Mouse (Mus musculus): Measurements from ENCODE around the gene Aldh3b1. TPM values are rescaled to one million over a fixed set of nuclear protein-coding genes. Genes with fewer than 3 reads are reported as not detected.
"Not testable (repeated sequence)": the region's sequence is repeated elsewhere in the genome, so short reads cannot be mapped to it uniquely, and the experiment has no call there.

Aldh3b1 gene
- total RNA-seq (2017): 54.5 to 74.4 TPM (median 57.2 TPM) in 3 replicates

DNA sequence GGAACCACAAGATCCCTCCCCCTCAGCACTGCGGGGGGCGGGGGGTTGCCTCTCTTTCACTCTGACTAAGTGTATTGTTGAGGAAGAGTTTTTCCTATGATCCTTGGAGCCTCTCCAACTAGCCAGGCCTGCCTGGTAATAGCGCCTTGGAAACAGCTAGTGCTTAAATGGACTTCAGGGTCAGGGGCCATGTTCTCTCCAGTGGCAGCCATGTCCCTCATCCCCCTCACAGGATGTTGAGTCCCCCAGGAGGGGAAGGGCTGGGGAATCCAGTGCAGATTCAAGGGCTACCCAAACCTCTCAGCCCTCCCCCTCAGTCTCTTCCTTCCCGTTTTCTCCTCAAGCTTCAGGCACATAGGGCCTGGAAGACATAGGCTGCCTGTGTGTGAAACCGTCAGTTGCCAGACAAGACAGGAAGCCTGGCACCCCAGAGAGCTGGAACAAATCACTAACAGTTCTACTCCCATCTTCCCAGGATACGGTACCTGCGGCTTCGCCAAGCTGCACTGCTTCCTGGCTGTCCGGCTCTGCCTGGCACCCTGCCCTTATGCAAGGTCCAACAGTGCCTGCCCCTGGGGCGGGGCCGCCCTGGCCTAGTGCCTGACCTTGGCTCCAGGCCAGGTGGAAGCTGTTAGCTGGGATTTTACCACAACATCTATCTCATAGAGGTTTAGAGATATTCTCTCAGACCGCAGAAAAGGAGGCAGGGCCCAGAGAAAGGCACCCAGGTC lies at the start of gene Aldh3b1:
Gene Aldh3b1, minus strand, starts transcription at position 598 of the 731 bp plus-strand sequence.
- ATAC-seq (replicated peaks; ENCODE audit: insufficient number of reproducible peaks, low FRiP score, low TSS enrichment, poor library complexity, severe bottlenecking): peak; percentile 49; the same call in 1 of the 2 replicates

DNA sequence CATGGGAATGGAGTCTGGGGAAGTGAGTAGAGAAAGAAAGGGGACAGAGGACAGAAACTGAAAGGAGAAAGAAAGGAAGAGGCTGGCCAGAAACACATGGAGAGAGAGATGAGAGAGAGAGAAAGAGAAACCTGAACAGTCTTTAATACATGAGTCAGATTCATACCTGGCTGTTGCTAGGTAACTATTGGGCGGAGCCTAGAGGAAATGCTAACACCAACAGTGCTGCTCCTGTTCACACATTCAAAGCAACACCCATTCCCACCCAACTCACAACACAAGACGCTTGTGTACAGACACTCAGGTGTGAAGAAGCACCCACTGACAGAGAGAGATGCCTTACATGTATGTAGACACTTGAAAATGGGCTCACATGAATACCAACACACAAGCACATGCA lies 46.3 kb upstream of the Aldh3b1 start:
- ATAC-seq (replicated peaks; ENCODE audit: insufficient number of reproducible peaks, low FRiP score, low TSS enrichment, poor library complexity, severe bottlenecking): no peak

DNA sequence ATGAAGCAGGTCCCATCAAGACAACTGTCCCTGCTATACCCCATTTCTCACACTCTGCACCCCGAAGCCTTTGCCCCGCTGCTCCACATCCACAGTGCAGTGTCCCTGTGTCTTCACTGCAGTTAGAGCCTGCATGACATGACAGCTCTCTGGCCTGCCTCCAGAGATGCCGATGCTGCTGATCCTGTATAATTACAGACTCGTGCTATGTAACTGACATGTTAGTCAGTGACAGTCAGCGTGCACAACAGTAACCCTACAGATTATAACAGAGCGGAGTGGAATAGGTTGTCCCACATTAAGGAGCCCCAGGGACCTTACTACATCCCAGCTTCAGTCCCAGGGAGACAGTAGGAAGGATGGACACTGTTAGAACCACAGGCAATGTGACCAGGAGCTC lies 45.0 kb upstream of the Aldh3b1 start:
- not testable (repeated sequence) for ATAC-seq (replicated peaks; ENCODE audit: insufficient number of reproducible peaks, low FRiP score, low TSS enrichment, poor library complexity, severe bottlenecking)

GRCm38 (mm10) chr19:3972229-3972628 lies 42.6 kb upstream of the Aldh3b1 start, which contains the start of gene Aldh3b2:
TSS of gene Aldh3b2 (plus strand) at chr19:3972328.
- ATAC-seq (replicated peaks; ENCODE audit: insufficient number of reproducible peaks, low FRiP score, low TSS enrichment, poor library complexity, severe bottlenecking): no peak

DNA sequence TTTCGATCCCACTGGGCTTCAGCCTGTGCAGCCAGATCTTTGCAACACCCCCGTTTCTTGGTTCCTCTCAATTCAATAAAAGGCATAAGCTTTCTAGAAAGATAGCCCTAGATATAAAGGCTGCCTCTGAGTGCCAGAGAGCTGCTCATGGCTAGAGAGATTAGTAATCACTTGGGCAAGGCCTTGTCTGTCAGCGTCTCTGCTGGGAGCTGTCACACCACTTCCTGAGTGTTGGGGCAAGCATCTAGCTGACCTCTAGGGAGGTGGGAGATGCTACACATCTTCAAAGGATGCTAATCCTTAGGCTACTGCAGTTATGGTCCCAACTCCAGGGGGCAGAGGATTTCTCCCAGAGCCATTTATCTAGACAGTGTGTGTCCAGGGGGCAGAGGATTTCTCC lies 37.6 kb upstream of the Aldh3b1 start:
- ATAC-seq (replicated peaks; ENCODE audit: insufficient number of reproducible peaks, low FRiP score, low TSS enrichment, poor library complexity, severe bottlenecking): no peak

DNA sequence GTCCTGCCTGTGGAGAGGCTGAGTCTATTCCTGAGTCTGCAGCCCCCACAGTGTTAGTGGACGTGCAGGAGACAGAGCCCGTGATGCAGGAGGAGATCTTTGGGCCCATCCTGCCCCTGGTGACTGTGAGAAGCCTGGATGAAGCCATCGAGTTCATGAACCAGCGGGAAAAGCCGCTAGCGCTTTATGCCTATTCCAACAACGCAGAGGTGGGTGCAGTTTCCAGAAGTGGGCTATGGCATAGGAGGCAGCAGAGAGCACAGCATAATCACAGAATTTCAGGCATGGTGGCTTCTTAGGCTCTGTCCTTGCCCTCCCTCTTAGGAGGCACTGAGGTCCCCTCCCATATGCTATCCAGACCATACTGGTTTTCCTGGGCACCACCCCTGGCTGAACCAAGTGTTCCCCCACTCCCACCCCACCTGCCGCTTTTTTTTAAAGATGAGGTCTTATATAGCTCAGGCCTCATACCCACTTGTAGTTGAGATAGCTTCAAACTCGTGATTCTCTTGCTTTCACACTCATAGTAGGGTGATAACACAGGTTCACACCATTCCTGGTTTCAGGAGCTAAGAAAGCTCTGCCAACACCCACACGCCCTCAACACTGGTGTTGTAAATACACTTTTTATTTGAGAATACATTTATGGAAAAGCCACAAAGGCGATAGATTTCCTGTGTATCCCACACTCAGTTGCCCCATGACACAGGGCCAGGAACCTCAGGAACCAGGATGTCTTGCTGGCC lies 36.9 kb upstream of the Aldh3b1 start:
- ATAC-seq (replicated peaks; ENCODE audit: insufficient number of reproducible peaks, low FRiP score, low TSS enrichment, poor library complexity, severe bottlenecking): no peak

DNA sequence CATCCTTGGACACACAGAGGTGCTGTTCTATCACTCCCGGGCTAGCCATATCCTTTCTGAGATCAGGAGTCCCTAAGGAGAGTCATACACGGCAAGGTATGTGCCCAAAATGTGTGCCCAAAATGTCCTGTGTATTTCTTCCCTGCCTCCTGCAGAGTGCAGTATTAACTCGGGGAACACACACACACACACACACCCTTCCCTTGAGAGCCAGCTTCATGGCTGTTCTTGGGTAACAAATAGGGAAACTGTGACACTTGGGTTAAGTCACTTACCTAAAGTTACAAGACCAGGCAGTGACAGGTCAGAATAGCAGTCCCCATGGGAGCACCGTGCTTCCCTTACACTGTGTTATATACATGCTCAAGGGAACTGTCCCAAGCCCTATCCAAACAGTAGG lies 34.4 kb upstream of the Aldh3b1 start:
- ATAC-seq (replicated peaks; ENCODE audit: insufficient number of reproducible peaks, low FRiP score, low TSS enrichment, poor library complexity, severe bottlenecking): no peak

DNA sequence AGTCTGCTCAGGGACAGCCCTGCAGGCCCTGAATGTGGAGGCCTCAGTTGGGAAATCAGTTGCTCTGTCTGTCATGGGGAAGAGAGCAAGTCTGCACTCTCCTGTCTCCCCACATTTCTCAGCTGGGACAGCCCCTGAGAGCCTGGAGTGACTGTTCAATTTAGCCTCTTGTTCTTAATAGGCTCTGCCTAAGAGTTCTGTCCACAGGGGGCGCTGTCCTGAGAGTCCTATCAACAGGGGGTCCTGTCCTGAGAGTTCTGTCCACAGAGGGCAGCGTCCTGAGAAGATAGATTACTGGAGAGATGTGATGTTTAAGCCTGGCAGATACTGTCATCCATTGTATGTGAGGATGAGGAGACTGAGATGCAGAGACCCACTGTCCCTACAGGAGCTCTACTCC lies 32.9 kb upstream of the Aldh3b1 start:
- no peak for ATAC-seq (replicated peaks; ENCODE audit: insufficient number of reproducible peaks, low FRiP score, low TSS enrichment, poor library complexity, severe bottlenecking)

DNA sequence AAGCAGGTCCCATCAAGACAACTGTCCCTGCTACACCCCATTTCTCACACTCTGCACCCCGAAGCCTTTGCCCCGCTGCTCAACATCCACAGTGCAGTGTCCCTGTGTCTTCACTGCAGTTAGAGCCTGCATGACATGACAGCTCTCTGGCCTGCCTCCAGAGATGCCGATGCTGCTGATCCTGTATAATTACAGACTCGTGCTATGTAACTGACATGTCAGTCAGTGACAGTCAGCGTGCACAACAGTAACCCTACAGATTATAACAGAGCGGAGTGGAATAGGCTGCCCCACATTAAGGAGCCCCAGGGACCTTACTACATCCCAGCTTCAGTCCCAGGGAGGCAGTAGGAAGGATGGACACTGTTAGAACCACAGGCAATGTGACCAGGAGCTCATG lies 32.2 kb upstream of the Aldh3b1 start:
- ATAC-seq (replicated peaks; ENCODE audit: insufficient number of reproducible peaks, low FRiP score, low TSS enrichment, poor library complexity, severe bottlenecking): not testable (repeated sequence)

DNA sequence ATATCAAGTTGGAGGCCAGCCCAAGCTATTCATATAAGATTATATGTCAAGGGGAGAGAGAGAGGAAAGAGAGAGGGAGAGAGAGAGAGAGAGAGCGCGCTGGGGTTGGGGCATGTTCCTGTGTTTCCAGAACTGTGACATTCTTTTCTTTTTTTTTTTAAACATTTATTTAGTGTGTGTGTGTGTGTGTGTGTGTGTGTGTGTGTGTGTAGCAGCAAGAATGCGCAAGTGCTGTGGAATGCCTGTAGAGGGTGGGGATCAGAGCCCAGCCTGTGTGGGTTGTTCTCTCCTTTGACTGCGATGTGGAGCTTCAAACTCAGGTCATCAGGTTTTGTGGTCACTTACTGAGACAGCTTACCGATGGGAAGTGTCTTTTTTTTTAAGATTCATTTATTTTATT lies 30.6 kb upstream of the Aldh3b1 start:
- no peak for ATAC-seq (replicated peaks; ENCODE audit: insufficient number of reproducible peaks, low FRiP score, low TSS enrichment, poor library complexity, severe bottlenecking)

DNA sequence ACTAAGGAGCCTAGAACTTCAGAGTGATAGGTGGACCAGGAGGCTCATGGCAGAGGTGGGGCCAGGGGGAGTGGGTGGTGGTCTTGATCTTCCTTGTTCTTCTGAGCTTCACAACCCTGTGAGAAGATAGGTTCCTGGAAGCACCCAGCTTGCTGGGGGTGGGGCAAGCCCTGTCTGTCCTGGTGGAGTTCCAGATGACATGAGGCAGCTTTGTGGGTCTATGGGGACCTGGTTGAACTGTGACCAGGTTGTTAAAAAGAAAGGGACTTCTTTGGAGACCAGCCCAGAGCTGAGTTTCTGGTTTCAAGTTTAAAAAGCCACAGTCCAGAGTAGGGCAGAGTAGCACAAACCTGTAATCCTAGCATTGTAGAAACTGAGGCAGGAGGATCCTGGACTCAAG lies 29.4 kb upstream of the Aldh3b1 start:
- no peak for ATAC-seq (replicated peaks; ENCODE audit: insufficient number of reproducible peaks, low FRiP score, low TSS enrichment, poor library complexity, severe bottlenecking)

- no peak for ATAC-seq (replicated peaks; ENCODE audit: insufficient number of reproducible peaks, low FRiP score, low TSS enrichment, poor library complexity, severe bottlenecking)
Measured at GRCm38 (mm10) chr19:3958470-3958869, 28.9 kb upstream of the Aldh3b1 start, which contains the start of gene Aldh3b3. TSS of gene Aldh3b3 (plus strand) at chr19:3958645.

- ATAC-seq (replicated peaks; ENCODE audit: insufficient number of reproducible peaks, low FRiP score, low TSS enrichment, poor library complexity, severe bottlenecking): not testable (repeated sequence)
Measured at GRCm38 (mm10) chr19:3957296-3958036, 27.9 kb upstream of the Aldh3b1 start.

DNA sequence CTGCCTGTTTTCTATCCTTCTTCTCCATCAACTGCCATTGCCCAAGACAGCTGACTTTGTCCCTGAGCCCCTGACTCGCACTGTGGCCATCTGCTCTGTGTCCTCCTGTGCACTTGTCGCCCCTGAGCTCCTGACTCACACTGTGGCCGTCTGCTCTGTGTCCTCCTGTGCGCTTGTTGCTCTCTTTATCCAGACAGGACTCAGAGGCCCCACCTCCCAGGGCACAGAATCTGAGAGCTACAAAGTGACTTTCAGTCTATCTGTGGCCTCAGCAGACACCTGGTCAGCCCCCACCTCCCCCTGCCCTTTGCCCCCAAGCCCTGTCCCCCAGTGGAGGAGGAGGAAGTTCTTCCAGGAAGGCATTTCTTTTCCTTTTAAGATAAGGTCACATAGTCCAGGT lies 26.2 kb upstream of the Aldh3b1 start:
- no peak for ATAC-seq (replicated peaks; ENCODE audit: insufficient number of reproducible peaks, low FRiP score, low TSS enrichment, poor library complexity, severe bottlenecking)

DNA sequence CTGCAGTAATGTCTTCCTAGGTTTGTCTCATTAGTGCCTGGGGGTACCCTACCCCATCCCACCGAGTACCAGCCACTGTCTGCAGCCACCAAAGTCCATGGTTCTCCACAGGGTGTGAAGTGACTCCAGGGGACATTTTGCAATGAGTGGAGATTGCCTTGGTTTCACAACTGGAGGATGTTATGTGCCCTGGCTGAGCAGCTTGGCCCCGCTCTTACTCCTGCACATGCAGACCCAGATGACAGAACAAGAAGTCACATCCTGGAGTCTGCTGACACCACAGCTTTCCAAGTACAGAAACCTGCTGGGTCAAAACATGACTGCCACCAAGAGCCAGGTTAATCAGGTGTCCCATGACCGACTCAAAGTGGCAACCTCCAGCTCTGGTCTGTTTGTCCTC lies 25.4 kb upstream of the Aldh3b1 start:
- ATAC-seq (replicated peaks; ENCODE audit: insufficient number of reproducible peaks, low FRiP score, low TSS enrichment, poor library complexity, severe bottlenecking): no peak

- no peak for ATAC-seq (replicated peaks; ENCODE audit: insufficient number of reproducible peaks, low FRiP score, low TSS enrichment, poor library complexity, severe bottlenecking)
Measured at GRCm38 (mm10) chr19:3952099-3952498, 22.5 kb upstream of the Aldh3b1 start.

GRCm38 (mm10) chr19:3951461-3951860 lies 21.9 kb upstream of the Aldh3b1 start:
- no peak; the same call in 1 of the 2 replicates for ATAC-seq (replicated peaks; ENCODE audit: insufficient number of reproducible peaks, low FRiP score, low TSS enrichment, poor library complexity, severe bottlenecking)

- ATAC-seq (replicated peaks; ENCODE audit: insufficient number of reproducible peaks, low FRiP score, low TSS enrichment, poor library complexity, severe bottlenecking): no peak
Measured at GRCm38 (mm10) chr19:3950331-3950730, 20.7 kb upstream of the Aldh3b1 start.

DNA sequence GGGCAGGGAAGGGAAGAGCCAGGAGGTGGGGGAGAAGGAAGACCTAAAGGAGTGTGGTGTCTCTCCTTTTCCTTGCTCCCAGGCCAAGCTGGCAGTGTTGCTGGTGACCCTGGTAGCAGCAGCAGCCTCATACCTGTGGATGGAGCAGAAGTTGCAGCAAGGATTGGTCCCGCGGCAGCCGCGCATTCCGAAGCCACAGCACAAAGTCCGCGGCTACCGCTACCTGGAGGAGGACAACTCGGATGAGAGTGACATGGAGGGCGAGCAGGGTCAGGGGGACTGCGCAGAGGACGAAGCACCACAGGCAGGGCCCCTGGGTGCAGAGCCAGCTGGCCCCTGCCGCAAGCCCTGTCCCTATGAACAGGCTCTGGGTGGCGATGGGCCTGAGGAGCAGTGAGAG lies 18.9 kb upstream of the Aldh3b1 start:
- no peak for ATAC-seq (replicated peaks; ENCODE audit: insufficient number of reproducible peaks, low FRiP score, low TSS enrichment, poor library complexity, severe bottlenecking)

All from monocyte, adult 5-6 weeks (primary cell).